Mouse (Mus musculus) CH12.LX (cell line): ENCODE measurements around the gene Sart3.

Experiments used
- CTCF ChIP-seq, 2 experiments: IDR thresholded peaks in 1 of 2; conservative IDR thresholded peaks in 1 of 2; 2 replicates each; pipeline ENCODE4 v1.5.1; 2011 to 2012; ENCODE audit warnings: low read depth in 2 of 2, low read length in 2 of 2, improper control_type of control experiment in 1 of 2, inconsistent platforms in 1 of 2, mild to moderate bottlenecking in 1 of 2, moderate library complexity in 1 of 2
- JUND ChIP-seq: conservative IDR thresholded peaks from 2 replicates; pipeline ENCODE4 v1.6.1; 2011; ENCODE audit warnings: low read depth, low read length, improper control_type of control experiment
- NRF1 ChIP-seq: IDR thresholded peaks from 2 replicates; pipeline ENCODE4 v1.6.1; 2014; ENCODE audit warnings: low read depth, mild to moderate bottlenecking, inconsistent platforms, low read length, improper control_type of control experiment, moderate library complexity
- POLR2AphosphoS2 ChIP-seq: IDR thresholded peaks from 2 replicates; pipeline ENCODE4 v1.6.1; 2011; ENCODE audit warnings: low read depth, low read length, improper control_type of control experiment
- USF2 ChIP-seq: conservative IDR thresholded peaks from 2 replicates; pipeline ENCODE4 v1.6.1; 2011; ENCODE audit warnings: low read depth, low read length, improper control_type of control experiment
- ZC3H11A ChIP-seq: IDR thresholded peaks from 2 replicates; pipeline ENCODE4 v1.6.1; 2012; ENCODE audit warnings: low read depth, mild to moderate bottlenecking, inconsistent platforms, low read length, improper control_type of control experiment

DNA sequence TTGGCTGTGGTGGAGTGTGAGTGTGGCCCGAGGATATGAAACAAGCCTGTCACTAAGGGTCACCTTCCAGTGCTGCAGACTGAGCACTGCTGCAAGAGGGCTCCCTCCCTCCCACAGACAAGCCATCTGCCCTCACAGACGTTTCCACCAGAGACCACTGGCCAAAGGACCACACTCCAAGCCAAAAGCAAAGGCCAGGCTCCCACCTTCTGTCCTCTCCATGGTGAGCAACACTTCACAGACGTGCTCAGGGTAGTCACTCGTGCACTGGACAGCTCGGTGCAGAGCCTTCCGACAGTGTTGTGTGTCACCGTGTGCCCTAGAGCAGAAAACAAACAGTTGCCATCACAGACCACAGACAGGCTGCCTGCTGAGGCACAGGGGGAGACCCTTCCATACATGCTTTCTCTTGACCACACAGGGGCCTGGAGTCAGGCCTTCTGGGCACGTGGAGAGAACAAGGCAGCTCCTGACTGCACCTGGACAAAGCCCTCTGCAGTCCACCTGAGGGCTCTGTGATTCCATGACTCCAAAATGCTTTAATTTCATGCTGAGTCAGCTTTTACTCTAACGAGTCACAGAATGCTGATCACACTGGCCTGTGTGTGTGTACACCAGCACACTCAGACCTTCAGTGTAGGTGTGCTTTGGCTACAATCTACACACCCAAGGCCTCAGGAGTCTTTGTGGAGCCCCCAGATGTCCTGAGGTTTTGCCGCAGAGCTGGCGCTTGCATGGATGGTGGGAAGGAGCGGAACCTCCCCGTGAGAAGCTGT, 23.6 kb downstream of the Sart3 start:
- TF ChIP-seq NRF1: no peak
- TF ChIP-seq CTCF (conservative IDR thresholded peaks at IDR 0.05 in 1 of 2, IDR thresholded peaks at IDR 0.05 in 1 of 2; ENCODE audit: low read depth in 2 of 2, low read length in 2 of 2): no peak
- TF ChIP-seq ZC3H11A: no peak
- no peak for TF ChIP-seq USF2
- no peak for TF ChIP-seq POLR2AphosphoS2
- TF ChIP-seq JUND: no peak
